Mouse (Mus musculus) urinary bladder, postnatal 10 days (tissue): ENCODE results near the gene Mfsd6.

Experiments
- DNase-seq: peaks from one replicate; pipeline ENCODE4 v3.0.0; 2022; ENCODE audit warnings: low spot score

Gene Mfsd6

DNA sequence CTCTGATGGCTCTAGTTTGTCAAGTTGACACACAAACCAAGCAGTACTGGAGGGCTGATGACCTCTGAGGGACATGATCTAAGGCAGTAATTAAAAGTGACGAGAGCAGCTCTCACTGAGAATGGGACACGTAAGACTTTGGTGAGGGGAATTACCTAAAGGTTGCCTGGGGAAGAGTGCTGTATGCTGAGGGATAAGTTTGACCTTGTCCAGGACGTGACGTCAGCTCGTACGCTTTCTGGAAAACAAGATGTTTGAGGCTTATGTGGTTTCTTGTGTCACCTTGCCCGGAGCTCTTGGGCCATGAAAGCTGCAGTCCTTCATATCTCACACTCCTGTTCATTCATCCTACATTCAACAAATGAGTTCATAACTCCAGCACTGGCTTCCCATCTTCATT, 88.2 kb downstream of the Mfsd6 start:
- no peak for DNase-seq

DNA sequence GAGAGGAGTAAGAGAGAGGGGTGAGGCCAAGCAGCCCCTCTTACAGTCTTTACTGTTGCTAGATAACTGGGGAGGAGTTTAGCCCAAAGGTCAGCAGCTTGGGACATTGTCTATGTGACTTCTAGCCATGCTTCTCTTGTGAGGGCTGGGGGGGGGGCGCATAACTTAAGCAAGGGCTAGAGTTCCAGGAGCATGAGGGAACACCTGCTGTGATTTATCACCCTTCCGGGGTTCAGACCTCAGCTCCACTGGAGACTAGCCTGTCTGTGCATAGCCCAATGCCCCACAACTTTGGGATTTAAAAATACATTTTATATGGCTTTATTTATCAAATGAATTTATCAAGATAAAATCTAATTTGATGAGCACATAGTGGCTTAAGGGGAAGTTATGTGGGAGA, 89.2 kb downstream of the Mfsd6 start:
- DNase-seq, result no peak

DNA sequence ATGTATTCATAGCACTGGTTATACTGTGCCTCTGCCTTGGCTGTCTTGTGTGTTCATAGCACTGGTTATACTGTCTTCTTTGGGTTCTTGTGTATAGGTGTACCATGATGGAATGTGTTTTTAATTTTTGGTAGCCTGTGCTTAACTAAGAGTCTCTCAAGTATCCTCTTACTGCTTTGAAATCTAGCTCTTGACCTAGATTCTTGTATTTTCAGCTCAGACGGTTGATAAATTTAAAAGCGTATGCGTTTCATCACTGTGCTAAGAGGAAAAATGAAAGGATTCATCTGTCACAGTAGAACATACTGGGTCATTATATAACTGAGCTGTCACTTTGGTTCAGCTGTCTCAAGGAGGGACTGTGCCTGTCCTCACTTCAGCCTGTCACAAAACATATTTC, 91.3 kb downstream of the Mfsd6 start:
- no peak for DNase-seq

DNA sequence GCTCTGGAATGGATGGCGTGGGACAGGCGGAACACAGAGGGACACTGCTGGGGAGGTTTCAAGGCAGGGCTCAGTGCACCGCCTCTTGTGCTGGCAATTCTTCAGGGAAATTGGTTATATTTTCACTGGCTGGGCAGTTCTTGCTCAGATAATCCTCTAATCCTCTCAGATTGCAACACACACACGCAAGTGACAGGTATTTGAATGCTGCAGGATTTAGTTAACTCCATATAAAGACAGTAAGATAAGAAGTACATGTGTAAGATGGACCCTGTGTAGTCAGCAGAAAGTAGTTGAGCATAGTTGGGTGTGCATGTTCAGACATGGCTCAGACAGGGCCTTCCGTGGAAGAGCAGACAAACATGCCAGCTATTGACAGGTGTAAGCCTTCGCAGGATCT, 93.0 kb downstream of the Mfsd6 start:
- no peak for DNase-seq

- DNase-seq, result no peak
Measured at GRCm38 (mm10) chr1:52631570-52631969, 95.7 kb downstream of the Mfsd6 start.

- no peak for DNase-seq
Measured at GRCm38 (mm10) chr1:52630937-52631299, 96.3 kb downstream of the Mfsd6 start.

GRCm38 (mm10) chr1:52630248-52630936, 96.9 kb downstream of the Mfsd6 start, which contains the start of gene Nemp2:
Nemp2 (plus strand) TSS chr1:52630703.
- peak; percentile 81 for DNase-seq

GRCm38 (mm10) chr1:52620442-52620841, 106.8 kb downstream of the Mfsd6 start:
- DNase-seq, result no peak

DNA sequence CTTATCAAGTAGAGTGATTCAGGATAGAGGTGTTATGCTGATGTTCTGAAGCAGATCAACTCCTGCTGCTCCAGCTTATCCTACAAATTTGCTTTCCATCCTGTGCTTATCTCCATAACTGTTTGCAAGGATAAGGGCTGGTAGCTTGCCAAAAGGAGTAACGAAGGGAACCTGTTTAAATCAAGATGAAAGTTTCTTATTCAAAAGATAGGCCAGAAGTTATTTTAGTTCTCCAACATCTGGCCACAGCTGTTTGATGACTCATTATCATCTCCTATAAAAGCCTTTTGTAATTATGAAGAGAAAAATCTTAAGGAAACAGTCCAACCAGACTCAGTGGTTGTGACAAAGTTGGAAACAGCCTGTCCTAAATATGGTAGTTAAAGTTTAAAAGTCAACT, 109.0 kb downstream of the Mfsd6 start:
- DNase-seq, result no peak

DNA sequence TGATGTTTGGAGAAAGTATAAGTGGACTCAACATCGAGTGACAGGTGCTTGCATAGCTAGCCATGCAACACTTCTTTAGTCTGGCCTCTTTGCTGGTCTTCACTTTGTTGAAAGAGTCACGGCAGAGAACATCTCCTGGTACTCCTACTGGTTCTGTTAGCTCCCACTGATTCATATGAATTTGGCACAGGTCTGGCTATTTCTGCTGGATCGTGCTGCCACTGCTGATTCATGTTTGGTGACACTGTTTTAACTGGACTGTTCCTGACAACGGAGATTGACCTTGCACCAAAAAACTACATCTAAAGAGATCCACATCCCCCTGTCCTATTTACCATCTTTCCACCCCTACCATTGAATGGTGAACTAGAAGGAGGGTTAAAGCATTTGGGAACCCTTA, 118.8 kb downstream of the Mfsd6 start:
- no peak for DNase-seq

DNA sequence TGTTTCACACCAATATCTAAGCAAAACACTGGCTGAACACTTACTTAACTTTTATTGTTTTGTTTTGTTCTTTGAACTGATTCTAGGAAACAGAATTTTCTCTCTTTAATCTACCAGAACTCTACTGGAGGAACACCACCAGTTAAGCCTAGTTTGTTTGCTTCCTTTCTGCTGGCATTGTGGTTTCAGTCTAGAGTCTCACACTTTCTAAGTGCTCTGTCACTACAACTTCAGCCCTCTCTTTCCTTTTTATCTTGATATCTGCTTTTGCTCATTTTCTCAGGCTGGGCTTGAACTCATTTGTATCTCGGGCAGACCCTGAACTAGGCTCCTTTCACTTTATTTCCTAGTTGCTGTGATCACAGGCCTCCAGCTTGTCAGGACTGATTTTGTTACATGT, 119.6 kb downstream of the Mfsd6 start:
- no peak for DNase-seq
